Mouse (Mus musculus) lung, postnatal 0 days (tissue): Measurements from ENCODE around the gene Ppp1r15b.

Source experiments
- CTCF ChIP-seq: IDR thresholded peaks from 2 replicates; pipeline ENCODE4 v1.5.1; 2016; ENCODE audit warnings: antibody characterized with exemption, mild to moderate bottlenecking
- EP300 ChIP-seq: IDR thresholded peaks from 2 replicates; pipeline ENCODE4 v1.6.1; 2016; ENCODE audit warnings: antibody characterized with exemption, mild to moderate bottlenecking, control low read depth

DNA sequence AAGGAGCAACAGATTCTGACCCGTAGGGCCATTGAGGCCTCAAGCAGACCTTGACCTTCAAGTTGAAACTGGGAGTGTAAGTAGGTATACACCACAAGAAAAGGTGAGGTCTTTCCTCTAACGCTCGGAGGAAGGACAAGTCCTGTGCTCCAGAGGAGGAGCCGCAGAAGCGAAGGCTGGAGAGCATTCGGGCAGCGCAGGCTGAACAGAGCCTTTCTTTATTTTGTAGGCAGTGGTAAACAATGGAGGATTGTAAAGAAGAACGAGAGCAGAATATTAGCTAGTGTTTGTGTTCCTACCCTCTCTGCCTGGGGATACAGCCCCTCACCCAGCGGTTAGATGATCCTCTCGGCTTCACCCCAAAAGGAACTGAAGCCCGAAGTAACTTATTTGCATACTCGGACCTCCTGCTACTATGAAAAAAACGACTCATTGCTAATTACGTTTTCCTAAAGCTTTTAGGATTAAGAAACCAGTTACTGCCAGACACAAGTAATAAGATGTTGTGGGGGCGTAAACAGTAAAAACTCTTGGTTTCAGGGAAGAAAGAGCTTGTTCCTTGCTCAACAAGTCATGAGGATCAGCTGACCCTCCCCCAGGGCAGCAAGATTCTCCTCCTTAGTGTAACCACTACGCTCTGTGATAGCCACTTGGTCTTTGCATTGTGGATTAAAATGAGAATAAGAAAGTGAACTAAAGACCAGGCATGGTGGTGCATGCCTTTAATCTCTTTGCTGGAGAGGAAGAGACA lies 1.3 kb upstream of the Ppp1r15b start:
- TF ChIP-seq CTCF (no peak), EP300 (no peak)
